Mouse (Mus musculus) cerebellum, adult 2 months (tissue): ENCODE data around the gene Gramd2. TPM values are rescaled to one million over a fixed set of nuclear protein-coding genes. Genes with fewer than 3 reads are reported as not detected.

Experiments
- DNase-seq, 2 experiments: peaks; one replicate each; pipeline ENCODE4 v3.0.0; 2021
- H3K27ac ChIP-seq: fragments of 200-500 bp; 2 replicates; pipeline ENCODE4 v1.5.1; 2012; ENCODE audit warnings: low read length, control low read depth, inconsistent platforms; ENCODE audit not compliant: insufficient read depth
- H3K27me3 ChIP-seq: fragments of 200-500 bp; 2 replicates; pipeline ENCODE4 v1.6.1; 2012; ENCODE audit warnings: inconsistent platforms, mild to moderate bottlenecking, low read length, moderate library complexity; ENCODE audit not compliant: control insufficient read depth, insufficient read depth
- H3K4me1 ChIP-seq: fragments of 200-500 bp; 2 replicates; pipeline ENCODE4 v1.6.1; 2011; ENCODE audit warnings: low read length; ENCODE audit not compliant: control insufficient read depth, insufficient read depth
- H3K4me3 ChIP-seq: fragments of 200-500 bp; replicated peaks from 2 replicates; pipeline ENCODE3; 2011; ENCODE audit warnings: mild to moderate bottlenecking, low read depth, low read length, control low read depth; ENCODE audit not compliant: insufficient read depth
- CTCF ChIP-seq: fragments of 200-500 bp; IDR thresholded peaks from 2 replicates; pipeline ENCODE4 v1.5.1; 2011; ENCODE audit warnings: low read depth, mild to moderate bottlenecking, control low read depth, low read length, moderate library complexity, borderline replicate concordance; ENCODE audit not compliant: insufficient read depth
- POLR2A ChIP-seq: fragments of 200-500 bp; IDR thresholded peaks from 2 replicates; pipeline ENCODE4 v1.6.1; 2011; ENCODE audit warnings: low read length, control low read depth, borderline replicate concordance; ENCODE audit not compliant: insufficient read depth
- WGBS: fragments of 180-500 bp; shearing (Covaris S2); methylation state at CpG from one replicate; pipeline ENCODE4 v1.1.7; 2018; 5-methylcytosine and 5-hydroxymethylcytosine counted together
- polyA plus RNA-seq: library from polyadenylated mRNA; depleted of rRNA; stranded (reverse); fragments of >200 nt; gene quantifications from 2 replicates; pipeline ENCODE4 v1.2.3, GENCODE M21; 2012

Gene Gramd2
- polyA plus RNA-seq, 1 experiment = 2.6 TPM

- peak overlapping the region; percentile 57 for H3K4me3 ChIP-seq
- DNase-seq = peak; percentile 57 to 60
- 6% methylated on average over 9 of the region's 9 CpGs for WGBS
- no peak overlapping the region for H3K27ac ChIP-seq
- TF ChIP-seq POLR2A (no peak), CTCF (no peak)
- no peaks in the 10 kb centered on the region for H3K27me3 ChIP-seq
- H3K4me1 ChIP-seq = peaks cover 3% of the 10 kb centered on the region; the same call in 1 of the 2 replicates
Measured at GRCm38 (mm10) chr9:59692145-59692544, 12.2 kb downstream of the Gramd2 start.

DNA sequence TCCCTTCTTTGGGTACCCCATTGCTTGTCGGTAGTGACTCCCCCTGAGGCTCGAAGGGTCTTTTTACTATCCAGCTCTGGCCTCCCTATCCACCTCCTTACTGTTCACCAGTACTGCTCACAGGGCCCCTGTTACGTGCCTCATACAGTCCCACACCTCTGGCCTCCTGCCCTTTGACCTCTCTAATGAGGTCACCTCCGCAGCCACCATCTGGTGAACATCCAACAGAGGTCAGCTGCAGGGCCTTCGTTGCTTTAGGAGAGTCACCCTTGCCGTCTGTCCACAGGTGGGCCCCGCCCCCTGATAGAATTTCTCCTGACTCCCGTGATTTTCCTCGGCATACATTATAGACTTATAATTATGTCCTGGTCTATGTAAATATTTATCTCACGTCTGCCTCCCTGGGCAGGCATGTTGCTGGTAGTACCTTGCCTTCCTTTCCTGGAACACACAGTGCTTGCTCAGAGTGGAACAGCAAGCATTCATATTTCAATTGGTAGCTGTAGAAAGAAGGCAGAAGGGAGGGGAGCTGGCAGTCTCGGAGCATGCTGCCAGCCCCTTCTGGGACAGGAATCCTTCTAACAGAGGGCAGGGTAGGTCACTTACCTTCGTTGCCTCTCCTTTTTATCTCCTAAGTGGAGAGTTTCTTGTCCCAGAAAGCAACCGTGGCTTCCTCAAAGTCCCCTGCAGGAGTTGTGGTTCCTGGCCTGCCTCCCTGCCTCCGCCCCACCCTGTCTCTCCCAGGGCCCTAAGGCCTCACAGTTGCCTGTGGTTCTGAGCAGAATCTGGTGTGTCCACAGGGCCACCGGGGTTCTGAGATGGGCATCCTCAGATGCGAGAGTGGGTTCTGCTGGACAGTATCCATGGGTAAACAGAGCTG lies 14.9 kb downstream of the Gramd2 start:
- no peak overlapping the region for H3K27ac ChIP-seq

DNA sequence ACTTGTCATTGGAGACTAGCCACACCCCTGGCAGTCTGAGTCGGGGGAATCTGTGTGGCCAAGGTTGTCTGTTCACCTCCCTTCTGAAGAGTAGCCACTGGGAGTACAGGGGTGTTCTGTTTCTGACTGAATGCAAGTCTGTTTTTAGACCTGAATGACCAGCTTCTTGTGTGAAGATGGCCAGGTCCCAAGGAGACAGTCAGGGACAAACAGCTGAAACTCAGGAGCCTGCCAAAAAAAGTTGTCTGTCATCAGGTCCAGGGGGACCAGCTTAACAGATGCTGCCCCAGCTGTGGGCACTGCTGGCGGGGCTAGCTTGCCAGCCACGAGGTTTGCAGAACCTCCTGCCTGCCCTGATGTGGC lies 15.5 kb downstream of the Gramd2 start:
- H3K4me3 ChIP-seq = no peak overlapping the region
- TF ChIP-seq CTCF (no peak), POLR2A (no peak)
- no peaks in the 10 kb centered on the region for H3K27me3 ChIP-seq
- WGBS = 27% methylated on average over 3 of the region's 3 CpGs
- no peak for DNase-seq
- H3K27ac ChIP-seq = no peak overlapping the region
- peaks cover 3% of the 10 kb centered on the region; the same call in 1 of the 2 replicates for H3K4me1 ChIP-seq

More for the DNA sequence above, 14.9 kb downstream of the Gramd2 start:
- WGBS = 67% methylated on average over 16 of the region's 16 CpGs
- Histone ChIP-seq H3K4me3 (no peak overlapping the region), H3K4me1 (peaks cover 3% of the 10 kb centered on the region; the same call in 1 of the 2 replicates), H3K27me3 (no peaks in the 10 kb centered on the region)
- no peak for TF ChIP-seq CTCF
- no peak for TF ChIP-seq POLR2A
- no peak for DNase-seq

GRCm38 (mm10) chr9:59696381-59696780 lies 16.4 kb downstream of the Gramd2 start:
- no peak overlapping the region for H3K27ac ChIP-seq
- H3K4me1 ChIP-seq = peaks cover 3% of the 10 kb centered on the region; the same call in 1 of the 2 replicates
- DNase-seq = no peak
- H3K4me3 ChIP-seq = no peak overlapping the region
- WGBS = 86% methylated on average over 3 of the region's 3 CpGs
- no peaks in the 10 kb centered on the region for H3K27me3 ChIP-seq
- TF ChIP-seq CTCF (no peak), POLR2A (no peak)

DNA sequence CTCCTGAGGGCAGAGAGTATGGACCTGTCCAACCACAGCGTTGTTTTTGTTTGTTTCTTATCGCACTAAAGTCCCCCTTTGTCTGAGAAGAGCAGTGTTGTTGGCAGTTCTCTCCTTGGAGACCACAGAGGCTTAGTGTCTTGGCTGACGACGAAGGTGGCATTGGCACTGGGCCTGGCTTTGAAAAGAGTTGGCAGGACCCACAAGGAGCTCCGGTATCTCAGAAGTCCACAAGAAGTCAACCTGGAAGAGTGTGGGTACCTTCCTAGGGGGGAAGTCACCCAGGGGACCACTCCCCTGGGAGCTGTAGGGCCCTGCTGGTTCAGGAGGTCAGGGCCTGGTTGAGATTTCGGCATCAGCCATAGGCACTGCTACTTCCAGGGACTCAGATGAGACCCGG lies 21.1 kb downstream of the Gramd2 start:
- H3K4me1 ChIP-seq = no peaks in the 10 kb centered on the region
- no peak for DNase-seq
- no peak overlapping the region for H3K4me3 ChIP-seq
- WGBS = 39% methylated on average over 7 of the region's 7 CpGs
- no peak overlapping the region for H3K27ac ChIP-seq
- TF ChIP-seq POLR2A (no peak), CTCF (no peak)
- H3K27me3 ChIP-seq = no peaks in the 10 kb centered on the region

DNA sequence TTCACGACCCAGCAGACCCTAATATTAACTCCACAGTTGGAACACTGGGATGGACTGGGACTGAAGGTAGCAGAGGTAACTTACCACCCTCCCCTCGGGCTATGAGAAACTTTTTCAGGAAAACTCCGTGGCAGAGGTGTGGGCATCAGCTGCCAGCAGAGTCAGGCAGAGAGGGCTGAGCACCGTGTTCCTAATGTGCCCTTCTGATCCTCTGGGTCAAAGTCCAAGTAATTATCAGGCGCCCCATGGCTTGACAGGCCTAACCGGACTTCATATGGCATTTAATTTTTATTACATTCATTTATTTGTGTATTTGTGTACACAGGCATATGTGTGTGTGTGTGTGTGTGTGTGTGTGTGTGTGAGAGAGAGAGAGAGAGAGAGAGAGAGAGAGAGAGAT lies 23.2 kb downstream of the Gramd2 start:
- Histone ChIP-seq H3K4me3 (no peak overlapping the region), H3K4me1 (no peaks in the 10 kb centered on the region), H3K27ac (no peak overlapping the region), H3K27me3 (no peaks in the 10 kb centered on the region)
- DNase-seq = no peak
- 67% methylated on average over 6 of the region's 6 CpGs for WGBS
- TF ChIP-seq POLR2A (no peak), CTCF (no peak)

GRCm38 (mm10) chr9:59706850-59707825 lies 27.2 kb downstream of the Gramd2 start:
- no peak overlapping the region for H3K4me3 ChIP-seq
- no peaks in the 10 kb centered on the region for H3K4me1 ChIP-seq
- 68% methylated on average over 10 of the region's 10 CpGs for WGBS
- no peak for TF ChIP-seq CTCF
- TF ChIP-seq POLR2A = no peak
- H3K27ac ChIP-seq = no peak overlapping the region
- H3K27me3 ChIP-seq = no peaks in the 10 kb centered on the region
- DNase-seq = no peak

DNA sequence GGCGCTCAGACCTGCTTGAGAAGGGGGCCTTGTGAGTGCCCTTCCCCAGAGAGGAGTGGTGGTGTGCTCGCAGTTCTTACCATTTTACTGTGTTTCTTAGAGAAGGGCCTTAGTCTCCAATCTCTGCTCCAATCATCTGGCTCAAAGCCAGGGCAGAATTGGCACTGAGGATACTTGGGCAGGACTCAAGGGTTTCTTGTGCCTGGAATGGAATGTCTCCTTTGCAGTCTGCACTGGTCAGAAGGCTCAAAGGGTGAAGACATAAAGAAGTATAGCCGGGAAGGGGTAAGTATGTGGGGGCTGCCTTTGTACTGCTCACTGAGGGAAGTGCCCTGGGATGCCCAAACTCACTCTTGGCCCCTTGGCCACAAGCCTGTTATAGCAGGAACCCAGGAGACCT lies 29.3 kb downstream of the Gramd2 start:
- H3K27ac ChIP-seq = no peak overlapping the region
- WGBS = 54% methylated on average over 3 of the region's 3 CpGs
- TF ChIP-seq CTCF = no peak
- no peak for TF ChIP-seq POLR2A
- H3K4me1 ChIP-seq = no peaks in the 10 kb centered on the region
- H3K4me3 ChIP-seq = no peak overlapping the region
- H3K27me3 ChIP-seq = no peaks in the 10 kb centered on the region
- no peak for DNase-seq
